Mouse (Mus musculus) kidney, postnatal 14 days (tissue): ENCODE data around the gene Selenos.
A peak's percentile ranks its signal among the peaks of the same experiment; 100 is the strongest.

Experiments
- DNase-seq: peaks from one replicate; pipeline ENCODE4 v3.0.0; 2022; ENCODE audit warnings: mixed read lengths

The Selenos gene

GRCm38 (mm10) chr7:66087652-66088051, 8.2 kb downstream of the Selenos start:
- no peak for DNase-seq

GRCm38 (mm10) chr7:66088077-66088476, 8.6 kb downstream of the Selenos start:
- DNase-seq, result no peak

- DNase-seq, result no peak
These were observed 11.3 kb downstream of the Selenos start for GRCm38 (mm10) chr7:66090676-66091190.

GRCm38 (mm10) chr7:66091553-66091952, 12.1 kb downstream of the Selenos start:
- no peak for DNase-seq

- DNase-seq, result no peak
These were observed 13.2 kb downstream of the Selenos start for GRCm38 (mm10) chr7:66092656-66093055.

- no peak for DNase-seq
These were observed 14.7 kb downstream of the Selenos start for GRCm38 (mm10) chr7:66094141-66094540.

GRCm38 (mm10) chr7:66098803-66099202, 19.4 kb downstream of the Selenos start:
- no peak for DNase-seq

- DNase-seq, result peak; percentile 47
These were observed 22.4 kb downstream of the Selenos start for GRCm38 (mm10) chr7:66101866-66102265.

GRCm38 (mm10) chr7:66104531-66104930, 25.1 kb downstream of the Selenos start:
- no peak for DNase-seq

- no peak for DNase-seq
These were observed 26.3 kb downstream of the Selenos start for GRCm38 (mm10) chr7:66105771-66106170.

- peak; percentile 34 for DNase-seq
These were observed 27.2 kb downstream of the Selenos start for GRCm38 (mm10) chr7:66106581-66107056.

GRCm38 (mm10) chr7:66107206-66107605, 27.8 kb downstream of the Selenos start:
- DNase-seq, result peak; percentile 47

GRCm38 (mm10) chr7:66107930-66108329, 28.5 kb downstream of the Selenos start:
- peak; percentile 44 for DNase-seq

GRCm38 (mm10) chr7:66108961-66109854, 29.8 kb downstream of the Selenos start, which contains the start of gene Chsy1:
Chsy1 (plus strand) TSS chr7:66109515.
- DNase-seq, result peak; percentile 93

- peak; percentile 51 for DNase-seq
These were observed 30.6 kb downstream of the Selenos start for GRCm38 (mm10) chr7:66109855-66110635.

GRCm38 (mm10) chr7:66110636-66111112, 31.2 kb downstream of the Selenos start:
- no peak for DNase-seq

- no peak for DNase-seq
These were observed 31.8 kb downstream of the Selenos start for GRCm38 (mm10) chr7:66111211-66111610.

GRCm38 (mm10) chr7:66113561-66113960, 34.1 kb downstream of the Selenos start:
- no peak for DNase-seq

GRCm38 (mm10) chr7:66115821-66116343, 36.4 kb downstream of the Selenos start:
- no peak for DNase-seq

GRCm38 (mm10) chr7:66116906-66117482, 37.5 kb downstream of the Selenos start:
- no peak for DNase-seq

GRCm38 (mm10) chr7:66118046-66118445, 38.6 kb downstream of the Selenos start:
- no peak for DNase-seq

GRCm38 (mm10) chr7:66118796-66119195, 39.3 kb downstream of the Selenos start:
- DNase-seq, result no peak
